Mouse (Mus musculus): ENCODE measurements at regions not wholly inside any gene's neighbourhood (a gene's known extent, or its start where the extent isn't known, plus 50 kb on each side); places are given as distances from the start of the nearest gene placed in this dataset.

GRCm38 (mm10) chr10:66946161-66946560 lies 149.8 kb upstream of the Jmjd1c start:
- TF ChIP-seq POLR2A (IDR thresholded peaks at IDR 0.05; ENCODE audit: low read depth, low read length) (no peak), CTCF (IDR thresholded peaks at IDR 0.05; ENCODE audit: extremely low read depth, insufficient read depth, insufficient read length, insufficient replicate concordance) (no peak)
